Mouse (Mus musculus) bone marrow, adult 2 months (tissue): ENCODE data around the gene Plxna4.

Experiments used
- CTCF ChIP-seq: fragments of 200-500 bp; IDR thresholded peaks from 2 replicates; pipeline ENCODE4 v1.5.1; 2011; ENCODE audit warnings: low read length, control low read depth; ENCODE audit not compliant: control insufficient read depth, insufficient read depth
- POLR2A ChIP-seq: fragments of 200-500 bp; IDR thresholded peaks from 2 replicates; pipeline ENCODE4 v1.6.1; 2011; ENCODE audit warnings: low read depth, mild to moderate bottlenecking, control low read depth, low read length, borderline replicate concordance; ENCODE audit not compliant: control insufficient read depth

DNA sequence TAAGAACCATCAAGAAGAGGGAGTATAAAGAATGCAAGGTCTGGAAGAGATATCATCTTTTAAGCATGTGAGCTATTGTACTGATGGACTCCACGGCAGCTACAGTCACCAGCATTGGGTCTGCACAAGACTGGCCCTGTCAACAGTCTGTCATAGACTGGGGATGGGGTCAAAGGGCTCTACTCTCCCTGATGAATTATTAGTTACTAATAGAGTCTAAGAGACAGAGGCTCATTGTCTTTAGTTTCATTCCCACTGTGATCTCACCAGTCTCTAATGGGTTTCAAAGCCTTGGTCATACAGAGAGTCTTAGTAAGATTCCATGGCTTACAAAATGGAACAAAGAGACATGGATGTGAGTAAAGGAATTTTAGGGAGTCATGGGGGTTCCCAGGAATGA is 467.1 kb downstream of the Plxna4 start:
- TF ChIP-seq POLR2A (no peak), CTCF (no peak)
